Mouse (Mus musculus): Measurements from ENCODE around the gene Pdrg1.

The Pdrg1 gene

DNA sequence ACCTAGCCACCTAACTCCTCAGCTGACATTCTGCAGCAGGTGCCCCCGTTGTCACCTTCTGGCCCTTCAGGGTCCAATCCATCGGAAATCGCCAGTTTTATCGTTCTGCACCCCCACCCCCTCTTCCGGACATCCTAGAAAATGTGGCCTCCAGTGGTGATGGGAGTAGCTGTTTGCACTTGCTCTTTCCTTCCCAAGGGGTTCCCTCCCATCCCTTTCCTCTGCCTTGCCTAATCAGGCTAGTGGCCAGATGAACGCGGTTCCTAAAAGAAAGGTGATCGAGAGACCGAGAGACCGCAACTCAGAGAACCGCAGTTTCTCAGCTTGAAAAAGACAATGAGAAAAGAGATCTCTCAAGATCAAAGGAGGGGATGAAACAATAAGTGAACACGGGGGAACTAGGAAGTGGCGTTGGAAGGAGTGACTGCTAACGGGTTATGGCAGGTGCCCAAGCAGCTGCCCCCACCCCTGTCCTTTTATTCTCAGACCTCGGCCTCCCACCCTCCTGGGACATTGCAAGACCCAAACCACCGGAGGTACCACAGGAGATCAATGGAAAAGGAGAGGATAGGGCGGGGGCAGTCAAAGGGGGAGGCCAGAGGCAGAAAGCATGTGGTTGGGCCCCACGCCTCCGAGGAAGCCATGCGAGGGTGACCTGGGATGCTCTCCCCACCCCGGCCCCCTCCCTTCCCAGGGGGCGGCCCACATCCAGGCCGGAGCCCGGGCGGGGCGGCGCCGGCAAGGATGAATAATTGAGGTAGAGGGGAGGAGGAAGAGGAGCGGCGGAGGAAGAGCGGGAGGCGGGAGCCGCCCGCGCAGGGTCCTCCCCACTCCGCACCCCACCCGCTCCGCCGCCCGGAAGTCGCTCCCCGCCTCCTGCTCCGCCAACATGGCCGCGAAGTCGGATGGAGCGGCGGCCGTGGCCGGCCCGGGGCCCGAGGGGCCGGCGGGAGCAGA lies 16.2 kb upstream of the Pdrg1 start, which contains the start of gene Xkr7:
TSS of gene Xkr7 (plus strand) at position 727 of the 957 bp plus-strand sequence.
- no peak for DNase-seq (ENCODE audit: low spot score)

DNA sequence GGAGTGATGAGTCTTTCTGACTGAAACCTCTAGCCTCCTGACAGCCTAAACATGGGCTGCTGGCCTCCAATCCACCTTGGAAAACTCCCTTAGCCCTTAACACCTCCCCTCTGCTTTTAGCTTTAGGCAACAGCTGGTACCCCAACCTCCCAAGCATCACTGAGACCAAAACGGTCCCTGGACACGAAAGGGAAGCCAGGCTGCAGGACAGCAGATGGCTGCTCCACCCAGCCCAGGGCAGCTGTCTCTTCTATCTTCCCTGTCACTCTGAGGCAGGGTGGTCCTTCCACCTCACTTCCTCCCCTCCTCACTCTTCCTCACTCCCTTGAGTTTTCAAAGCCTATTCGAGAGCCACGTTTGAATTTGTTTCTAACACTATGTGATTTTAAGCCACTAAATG lies 15.2 kb upstream of the Pdrg1 start:
- DNase-seq (ENCODE audit: low spot score) = no peak

DNA sequence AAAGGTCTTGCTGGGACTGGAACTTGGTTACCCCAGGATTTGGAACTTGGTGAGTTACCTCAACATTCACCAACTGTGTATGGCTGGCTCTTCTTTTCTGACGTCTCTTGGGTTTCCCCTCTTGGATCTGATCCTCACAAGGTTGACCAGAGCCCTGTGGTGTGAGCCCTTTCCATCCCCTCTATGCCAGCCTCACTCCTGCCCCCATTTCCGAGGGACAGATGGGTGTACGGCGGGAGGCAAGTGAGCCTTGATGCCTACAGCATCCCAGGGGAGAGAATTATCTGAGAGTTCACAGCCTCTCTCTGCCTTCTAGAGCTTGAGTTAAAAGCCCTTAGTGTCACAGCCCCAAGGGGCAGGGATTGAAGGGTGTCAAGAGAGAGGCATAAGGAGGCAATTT lies 12.3 kb upstream of the Pdrg1 start:
- DNase-seq (ENCODE audit: low spot score) = no peak

DNA sequence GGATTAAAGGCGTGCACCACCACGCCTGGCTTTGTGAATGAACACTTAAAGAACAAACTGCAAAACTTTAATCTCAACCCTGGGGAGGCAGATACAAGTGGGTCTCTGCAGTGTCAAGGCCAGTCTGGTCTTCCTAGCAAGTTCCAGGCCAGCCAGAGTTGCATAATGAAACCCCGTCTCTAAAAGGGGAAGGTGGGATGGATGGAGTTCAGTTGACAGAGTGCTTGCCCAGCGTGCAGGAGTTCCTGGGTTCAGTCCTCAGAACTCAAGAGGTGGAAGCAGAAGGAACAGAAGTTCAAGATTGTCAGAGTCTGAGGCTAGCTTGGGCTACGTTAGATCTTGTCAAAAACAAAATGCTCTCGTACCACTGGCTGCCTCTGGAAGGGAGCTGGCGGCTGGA lies 10.8 kb upstream of the Pdrg1 start:
- DNase-seq (ENCODE audit: low spot score) = no peak

DNA sequence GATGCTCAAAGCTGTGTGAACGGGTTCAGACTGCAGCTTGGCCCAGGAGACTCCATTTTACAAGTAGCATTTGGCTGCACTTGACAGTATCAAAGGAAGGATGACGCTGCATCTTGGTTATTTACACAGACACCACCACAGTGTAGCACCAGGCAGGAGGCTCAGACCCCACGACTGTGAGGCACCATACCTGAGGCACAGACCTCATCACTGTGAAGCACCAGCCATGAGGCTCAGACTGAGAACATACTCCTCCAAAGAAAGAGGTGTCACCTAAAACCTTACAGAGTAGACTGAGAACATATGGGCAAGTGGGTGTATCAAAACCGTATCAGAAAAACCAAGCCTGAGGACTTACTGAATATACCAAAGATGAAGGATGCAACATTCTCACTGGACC lies 7.6 kb upstream of the Pdrg1 start:
- DNase-seq (ENCODE audit: low spot score) = no peak

DNA sequence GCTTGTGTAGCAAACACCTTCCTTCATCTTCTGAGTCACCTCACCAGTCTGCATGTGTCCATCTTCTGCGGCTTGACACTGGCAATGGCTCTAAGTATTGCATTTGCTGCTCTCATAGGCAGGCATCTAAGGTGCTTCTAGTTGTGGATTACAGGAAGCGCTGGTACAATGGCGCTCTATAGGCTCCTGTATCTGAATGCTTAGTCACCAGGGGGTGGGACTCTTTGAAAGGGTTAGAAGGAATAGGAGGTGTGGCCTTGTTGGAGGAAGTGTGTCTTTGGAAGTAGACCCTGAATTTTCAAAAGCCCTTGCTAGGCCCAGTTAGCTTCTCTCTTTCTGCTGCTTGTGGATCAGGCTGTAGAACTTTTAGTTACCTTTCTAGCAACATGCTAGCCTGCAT lies 5.9 kb upstream of the Pdrg1 start:
- no peak for DNase-seq (ENCODE audit: low spot score)

DNA sequence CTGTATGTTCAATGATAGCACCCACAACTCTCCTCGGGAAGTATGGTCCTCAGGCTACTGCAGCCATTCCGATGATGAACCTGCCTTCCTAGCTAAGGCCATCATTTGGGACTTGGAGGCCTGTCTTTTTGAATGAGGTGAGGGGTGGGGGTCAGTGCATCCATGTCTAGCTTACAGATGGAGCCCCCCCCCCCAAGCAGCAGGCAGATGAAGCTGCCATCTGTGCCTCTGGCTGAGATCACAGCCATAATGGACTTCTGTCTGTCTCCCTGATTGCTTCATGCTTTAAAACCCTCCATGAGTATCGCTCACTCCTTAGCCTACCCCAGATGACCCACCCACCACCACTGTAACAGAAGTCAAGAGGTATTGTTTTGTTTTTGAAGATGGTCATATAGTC lies 4.1 kb upstream of the Pdrg1 start:
- DNase-seq (ENCODE audit: low spot score) = no peak

DNA sequence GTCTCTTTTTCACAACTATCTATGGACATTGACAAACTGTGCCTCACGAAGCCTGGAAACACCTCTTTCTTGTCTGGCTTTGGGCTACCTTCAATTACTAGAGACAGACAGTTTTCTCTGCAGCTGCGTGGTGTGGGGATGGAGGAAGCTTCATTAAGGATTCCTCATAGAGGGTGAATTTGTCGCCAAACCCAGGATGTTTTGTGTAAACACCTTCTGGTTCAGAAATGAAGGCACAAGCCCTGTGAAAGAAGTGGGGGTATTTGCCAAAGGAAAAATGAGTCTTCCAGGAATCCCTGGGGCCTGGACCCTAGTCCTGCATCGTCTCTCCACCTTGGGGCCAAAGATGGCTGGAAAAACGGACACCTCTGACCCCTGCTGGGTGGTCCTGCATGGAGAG lies 1.6 kb upstream of the Pdrg1 start:
- no peak for DNase-seq (ENCODE audit: low spot score)

DNA sequence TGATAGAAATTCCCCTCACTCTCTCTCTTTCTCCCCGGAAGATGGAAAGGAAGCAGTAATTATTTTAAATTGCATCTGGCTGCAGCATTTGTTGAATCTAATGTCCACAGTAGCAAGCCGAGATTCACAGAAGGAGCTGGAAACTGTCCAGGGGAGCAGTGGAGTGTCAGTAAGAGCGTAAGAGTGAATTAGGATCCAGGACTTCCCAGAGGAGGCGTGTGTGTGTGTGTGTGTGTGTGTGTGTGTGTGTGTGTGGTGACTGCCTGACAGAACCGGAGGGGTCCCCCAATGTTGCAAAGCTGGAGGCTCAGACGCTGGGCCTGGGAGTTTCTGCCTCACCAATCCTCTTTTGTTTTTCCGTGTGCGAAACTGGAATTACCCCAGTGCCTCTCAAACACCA lies 577 bp upstream of the Pdrg1 start:
- no peak for DNase-seq (ENCODE audit: low spot score)

DNA sequence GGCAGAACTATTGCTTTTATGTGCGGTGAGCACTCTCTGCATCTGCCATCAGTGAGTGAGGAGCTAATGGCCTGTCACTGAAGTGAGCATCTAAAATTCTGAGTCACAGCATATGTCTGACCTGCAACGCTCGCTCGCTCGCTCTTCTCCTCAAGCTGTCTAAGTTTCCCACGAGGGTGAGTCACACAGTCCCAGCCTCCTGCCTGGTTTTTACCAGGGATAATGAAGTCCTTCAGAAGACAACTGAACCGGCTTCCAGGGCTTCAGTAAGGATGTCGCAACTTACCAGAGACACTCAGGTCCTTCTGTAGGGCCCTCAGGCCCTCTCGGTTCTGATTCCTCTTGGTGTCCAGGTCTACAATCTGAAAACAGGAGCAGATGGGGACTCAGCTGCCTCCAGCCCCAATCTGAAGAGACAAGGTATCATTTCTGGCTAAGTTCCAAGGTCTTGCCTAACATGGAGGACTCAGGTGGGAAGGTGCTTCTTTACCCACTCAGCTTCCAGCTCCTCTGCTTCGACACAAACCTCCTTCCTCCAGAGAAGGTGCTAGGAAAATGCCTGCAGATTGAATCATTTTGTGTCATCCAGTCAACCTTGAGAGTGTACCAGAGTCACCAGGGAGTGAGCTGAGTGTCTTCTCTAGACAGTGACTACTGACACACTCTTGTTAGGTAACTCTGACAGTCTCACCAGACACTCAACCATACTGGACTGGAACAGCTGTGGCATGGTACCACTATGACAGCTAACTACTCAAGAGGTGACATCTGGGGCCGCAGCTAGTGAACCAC lies 1.3 kb downstream of the Pdrg1 start:
- no peak for DNase-seq (ENCODE audit: low spot score)

DNA sequence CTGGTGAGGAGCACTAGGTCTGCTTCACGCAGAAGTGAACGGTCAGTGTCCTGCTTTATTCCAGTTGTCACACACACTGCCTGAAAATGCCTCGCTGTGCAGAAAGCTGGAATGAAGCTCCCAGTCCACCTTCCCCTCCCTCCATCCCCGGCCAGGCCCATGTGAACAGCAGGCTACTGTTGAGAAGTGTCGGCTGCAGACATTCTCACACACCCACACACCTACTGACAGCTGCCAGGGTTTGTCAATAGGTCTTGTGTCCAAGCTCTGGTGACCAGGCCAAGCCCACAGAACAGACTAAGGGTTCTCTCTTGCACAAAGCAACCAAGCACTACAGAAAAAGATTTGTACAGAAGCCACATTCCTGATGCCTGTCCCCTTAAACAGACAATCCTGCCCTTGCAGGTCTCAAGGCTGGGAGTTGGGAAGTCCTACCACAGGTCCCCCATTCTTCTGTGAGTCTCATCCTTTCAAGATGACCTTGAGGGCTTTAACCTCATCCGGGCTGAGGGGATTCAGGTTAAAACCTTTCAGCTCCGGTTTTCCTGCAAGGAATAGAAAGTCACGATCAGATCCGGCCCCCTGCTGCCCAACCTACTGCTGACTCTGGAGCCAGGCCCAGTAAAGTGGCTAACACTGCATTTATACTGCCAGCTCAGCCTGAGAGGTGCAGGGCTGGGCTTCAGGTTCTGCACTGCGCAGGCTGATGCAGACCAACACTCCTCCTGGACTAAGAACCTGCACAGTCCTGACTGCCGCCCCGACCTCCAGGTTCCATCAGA lies 5.8 kb downstream of the Pdrg1 start:
- DNase-seq (ENCODE audit: low spot score) = no peak

DNA sequence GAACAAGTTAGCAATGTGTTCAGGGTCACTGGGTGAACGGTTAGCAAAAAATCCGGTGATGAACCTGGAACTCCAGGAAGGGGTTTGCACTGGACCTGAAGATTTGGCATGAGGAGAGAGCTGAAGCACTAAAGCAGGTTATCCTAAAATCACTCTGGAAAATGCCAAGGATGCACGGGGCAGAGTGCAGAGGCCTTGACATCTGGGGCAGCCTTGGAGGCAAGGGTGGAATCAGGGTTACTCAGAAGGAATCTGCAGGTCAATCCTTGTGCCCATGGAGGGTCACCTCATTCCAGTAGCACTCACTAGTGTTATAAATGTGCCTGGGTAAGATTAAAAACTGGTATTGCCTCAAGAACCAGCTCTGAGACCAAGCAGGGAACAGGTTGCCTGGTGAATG lies 9.2 kb downstream of the Pdrg1 start:
- DNase-seq (ENCODE audit: low spot score) = no peak

DNA sequence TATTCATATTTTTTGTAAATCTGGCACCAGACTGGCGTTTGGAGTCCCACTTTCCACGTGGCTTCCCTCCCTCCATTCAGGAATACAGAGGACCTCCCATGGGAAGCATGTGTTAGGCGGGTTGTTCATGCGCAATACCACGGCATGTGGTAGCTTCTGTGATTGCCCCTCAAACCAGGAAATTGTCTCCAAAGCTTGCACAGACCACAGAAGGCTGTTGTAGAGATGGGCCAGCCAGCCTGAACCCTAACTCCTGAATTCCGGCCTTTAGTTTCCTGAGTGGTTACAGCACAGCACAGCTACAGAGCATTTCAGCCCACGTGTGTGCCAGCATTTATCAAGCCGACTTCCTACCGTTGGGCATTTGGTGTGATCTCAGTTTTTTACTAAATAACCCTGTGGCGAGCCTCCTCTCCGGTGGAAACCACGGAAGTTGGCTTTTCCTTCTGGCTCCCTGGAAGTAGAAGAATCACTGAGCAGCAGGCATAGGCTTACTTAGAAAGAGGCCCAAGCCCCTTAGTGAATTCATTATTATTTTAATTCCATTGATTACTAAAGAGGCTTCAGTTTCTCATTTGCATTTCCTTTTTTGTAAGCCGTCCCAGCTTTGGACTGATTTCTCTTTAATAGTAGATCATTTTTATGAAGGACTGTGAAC lies 11.4 kb downstream of the Pdrg1 start:
- no peak for DNase-seq (ENCODE audit: low spot score)

DNA sequence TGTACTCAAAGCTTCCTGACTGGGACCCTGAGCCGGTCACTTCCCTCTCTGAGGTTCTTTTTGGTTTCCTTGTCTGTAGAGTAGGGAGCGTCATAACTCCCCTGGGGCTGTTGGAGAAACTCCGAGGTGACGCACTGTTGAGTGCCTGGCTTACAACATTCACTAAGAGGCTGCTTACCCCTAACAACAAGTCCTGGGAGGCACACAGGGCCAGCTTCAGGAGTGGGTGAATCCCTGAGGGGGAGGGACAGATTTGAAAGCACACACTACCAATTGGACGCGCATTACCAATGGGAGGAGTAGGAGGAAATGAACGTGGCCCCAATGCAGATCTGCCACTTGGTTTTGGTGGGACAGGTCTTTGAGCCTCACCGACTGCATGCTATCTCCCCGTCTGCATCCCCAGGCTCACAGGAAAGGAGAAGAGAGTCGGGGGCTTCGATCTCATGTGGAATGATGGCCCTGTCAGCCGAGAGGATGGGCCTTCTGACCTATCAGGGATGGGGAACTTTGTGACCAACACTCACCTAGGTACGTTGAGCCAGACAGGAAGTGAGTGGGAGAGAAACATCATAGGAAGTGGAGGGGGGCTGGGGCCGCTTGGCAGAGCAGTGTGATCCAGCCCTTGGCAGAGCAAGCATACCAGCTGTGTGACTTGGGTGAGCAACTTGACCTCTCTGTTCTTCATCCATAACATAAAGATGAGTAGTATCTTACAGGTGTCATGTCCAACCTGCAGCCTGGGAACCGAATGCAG lies 12.6 kb downstream of the Pdrg1 start:
- no peak for DNase-seq (ENCODE audit: low spot score)

DNA sequence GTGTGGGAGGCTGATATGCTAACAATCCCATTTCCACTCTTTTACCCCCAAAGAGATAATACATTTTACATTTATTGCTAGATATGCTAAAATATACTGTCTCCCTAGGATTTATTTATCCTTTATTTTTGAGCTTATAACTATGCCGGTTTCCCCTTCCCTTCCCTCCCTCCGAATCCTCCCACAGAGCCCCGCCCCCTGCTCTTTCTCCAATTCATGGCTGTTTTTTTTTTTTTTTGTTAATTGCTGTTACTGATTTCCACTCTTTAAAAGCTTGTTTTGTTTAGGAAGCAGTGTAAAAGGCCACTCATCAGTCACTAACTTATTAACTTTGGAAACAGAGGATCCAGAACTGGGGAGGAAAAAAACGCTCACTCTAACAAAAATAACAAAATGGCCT lies 18.2 kb downstream of the Pdrg1 start:
- DNase-seq (ENCODE audit: low spot score) = no peak

DNA sequence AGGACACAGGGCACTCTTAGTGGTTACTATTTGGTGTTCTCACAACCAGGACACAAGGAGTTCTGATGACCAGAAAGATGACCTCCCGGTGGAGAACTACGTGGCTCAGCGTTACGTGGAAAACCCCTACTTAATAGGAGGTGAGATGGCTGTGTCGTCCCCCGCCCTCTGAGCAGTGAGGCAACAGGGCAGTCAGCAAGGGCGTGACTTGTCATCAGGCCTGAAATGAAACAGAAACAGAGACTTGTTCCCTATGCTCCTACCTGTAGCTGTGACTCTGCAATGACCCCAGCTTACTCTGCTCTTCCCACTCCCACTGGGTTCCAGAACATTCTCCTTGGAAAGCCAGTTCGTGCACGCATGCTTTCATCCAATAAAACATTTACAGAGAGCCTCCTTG lies 23.7 kb downstream of the Pdrg1 start:
- DNase-seq (ENCODE audit: low spot score) = no peak

DNA sequence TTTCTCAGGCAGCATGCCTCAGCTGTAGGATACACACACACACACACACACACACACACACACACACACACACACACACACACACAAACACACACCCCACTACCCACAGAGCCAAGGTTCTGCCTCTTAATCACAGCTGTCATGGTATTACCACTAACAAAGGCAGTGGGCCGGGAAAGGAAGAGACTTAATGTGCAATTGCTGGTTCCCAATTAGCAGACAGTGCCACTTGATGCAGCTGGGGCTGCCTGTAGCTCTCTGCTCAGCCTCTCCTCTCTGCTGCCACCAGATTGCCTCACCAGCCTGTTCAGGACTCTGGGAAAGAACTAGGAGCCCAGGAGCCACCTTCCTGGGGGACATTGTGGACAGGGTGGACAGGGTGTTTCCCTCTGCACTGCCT lies 29.6 kb downstream of the Pdrg1 start:
- DNase-seq (ENCODE audit: low spot score) = no peak

DNA sequence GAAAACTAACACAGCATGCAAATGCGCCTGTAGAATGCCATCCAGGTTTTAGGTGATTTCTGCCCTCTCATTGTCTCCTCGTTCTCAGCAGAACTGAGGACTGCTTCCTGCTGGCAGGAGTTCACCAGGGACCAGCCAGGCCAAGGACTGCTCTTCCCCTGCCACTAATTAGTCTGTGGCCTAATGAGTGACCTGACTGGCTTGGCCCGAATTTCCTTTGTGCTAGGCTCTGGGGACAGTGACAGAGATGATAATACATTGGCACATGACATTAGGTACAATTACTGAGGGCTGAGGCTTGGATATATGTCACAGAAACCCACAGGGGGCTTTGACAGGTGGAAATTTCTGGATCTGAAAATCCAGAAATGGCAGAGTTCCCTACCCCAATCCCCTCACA lies 38.2 kb downstream of the Pdrg1 start:
- no peak for DNase-seq (ENCODE audit: low spot score)

DNA sequence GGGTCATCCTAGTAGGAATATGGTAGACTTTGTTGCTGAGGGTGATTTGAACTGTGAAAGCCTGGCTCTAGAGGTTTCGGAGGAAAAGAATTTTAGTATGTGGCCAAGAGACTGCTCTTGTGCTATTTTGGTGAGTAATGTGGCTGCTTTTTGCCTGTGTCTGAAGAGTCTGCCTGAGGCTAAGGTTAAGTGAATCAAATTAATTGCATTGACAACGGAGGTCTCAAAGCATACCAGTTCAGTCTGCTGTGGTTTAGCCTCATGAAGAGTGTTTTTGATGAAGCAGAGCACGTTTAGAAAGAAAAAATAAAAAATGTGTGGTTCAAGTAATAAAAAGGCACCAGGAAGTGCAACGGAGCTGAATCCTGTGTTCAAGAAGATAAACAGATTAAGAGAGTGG lies 49.7 kb downstream of the Pdrg1 start:
- no peak for DNase-seq (ENCODE audit: low spot score)

DNA sequence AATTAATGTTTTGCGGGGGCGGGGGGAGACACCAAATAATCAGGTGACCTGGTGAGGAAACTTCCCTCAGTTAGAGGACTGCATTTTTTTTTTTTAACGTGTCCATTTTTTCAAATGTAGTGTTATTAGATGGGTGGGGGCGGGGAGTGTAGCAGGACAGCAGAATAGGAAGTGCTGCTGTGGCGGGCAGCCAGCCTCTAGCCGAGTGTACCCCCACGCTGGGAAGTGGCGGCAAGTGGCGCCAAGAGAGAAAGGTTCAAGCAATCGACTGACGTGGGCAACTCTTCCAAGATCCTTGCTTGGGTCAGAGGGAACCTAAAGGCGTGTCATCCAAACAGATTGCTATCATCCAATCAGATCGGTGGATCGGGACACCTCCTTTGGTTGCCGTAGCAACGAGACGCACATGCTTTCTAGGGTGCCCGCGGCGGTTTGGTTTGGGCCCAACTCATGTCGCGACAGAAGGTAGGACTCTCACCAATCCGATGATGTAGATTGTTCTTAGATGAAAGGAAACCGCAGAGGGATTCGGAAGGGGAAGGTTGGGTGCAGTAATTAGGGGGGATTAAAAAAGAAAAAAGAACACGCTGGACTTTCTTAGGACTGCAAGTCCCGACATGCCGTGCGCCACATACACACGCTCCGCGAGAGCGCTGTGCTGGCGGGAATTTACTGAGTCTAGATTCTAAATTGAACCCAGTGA lies 53.0 kb downstream of the Pdrg1 start, which contains the start of gene Ttll9:
TSS of gene Ttll9 (plus strand) at position 395 of the 703 bp plus-strand sequence.
- peak; percentile 80 for DNase-seq (ENCODE audit: low spot score)

All from testis, postnatal 10 days (tissue).